Mouse (Mus musculus) cerebellum, adult (tissue): ENCODE data around the gene Zdhhc17.

ENCODE experiments used
- ATAC-seq: cut with Nextera tagmentation; 2 replicates; pipeline ENCODE4 v1.9.2; 2017; ENCODE audit warnings: mild to moderate bottlenecking, moderate library complexity, mixed read lengths; ENCODE audit not compliant: insufficient number of reproducible peaks, low FRiP score, low TSS enrichment

The Zdhhc17 gene

GRCm38 (mm10) chr10:110929756-110930155, 80.2 kb downstream of the Zdhhc17 start:
- no peak for ATAC-seq

- peak; percentile 69 for ATAC-seq
Observed at GRCm38 (mm10) chr10:110927491-110927890, 82.4 kb downstream of the Zdhhc17 start.

GRCm38 (mm10) chr10:110922612-110923011, 87.3 kb downstream of the Zdhhc17 start:
- ATAC-seq: no peak

GRCm38 (mm10) chr10:110921890-110922289, 88.0 kb downstream of the Zdhhc17 start:
- no peak for ATAC-seq

GRCm38 (mm10) chr10:110920368-110920950, 89.5 kb downstream of the Zdhhc17 start:
- ATAC-seq: no peak

- peak; percentile 86 for ATAC-seq
Observed at GRCm38 (mm10) chr10:110919531-110920343, 90.2 kb downstream of the Zdhhc17 start, which contains the start of gene Csrp2. Csrp2 (plus strand) TSS chr10:110919789.

GRCm38 (mm10) chr10:110918414-110919391, 91.2 kb downstream of the Zdhhc17 start:
- no peak for ATAC-seq

- ATAC-seq: no peak
Observed at GRCm38 (mm10) chr10:110917521-110917920, 92.4 kb downstream of the Zdhhc17 start.

- ATAC-seq: no peak
Observed at GRCm38 (mm10) chr10:110916666-110917344, 93.1 kb downstream of the Zdhhc17 start.

GRCm38 (mm10) chr10:110903862-110904261, 106.1 kb downstream of the Zdhhc17 start:
- ATAC-seq: no peak

GRCm38 (mm10) chr10:110899744-110900501, 110.0 kb downstream of the Zdhhc17 start:
- ATAC-seq: no peak
